Mouse (Mus musculus) kidney, postnatal 14 days (tissue): Measurements from ENCODE around the gene Scrg1.
"Not testable (repeated sequence)": the region's sequence is repeated elsewhere in the genome, so short reads cannot be mapped to it uniquely, and the experiment has no call there.

Source experiments
- DNase-seq: peaks from one replicate; pipeline ENCODE4 v3.0.0; 2022; ENCODE audit warnings: mixed read lengths

Scrg1 gene

GRCm38 (mm10) chr8:57457942-57458341, 2.2 kb downstream of the Scrg1 start:
- peak; percentile 16 for DNase-seq

GRCm38 (mm10) chr8:57462839-57463238, 7.1 kb downstream of the Scrg1 start:
- DNase-seq, result no peak

- no peak for DNase-seq
Measured at GRCm38 (mm10) chr8:57463757-57464156, 8.0 kb downstream of the Scrg1 start.

GRCm38 (mm10) chr8:57468624-57469023, 12.9 kb downstream of the Scrg1 start:
- peak; percentile 42 for DNase-seq

- no peak for DNase-seq
Measured at GRCm38 (mm10) chr8:57470863-57471262, 15.1 kb downstream of the Scrg1 start.

- no peak for DNase-seq
Measured at GRCm38 (mm10) chr8:57473751-57474150, 18.0 kb downstream of the Scrg1 start.

GRCm38 (mm10) chr8:57478406-57478805, 22.7 kb downstream of the Scrg1 start:
- no peak for DNase-seq

GRCm38 (mm10) chr8:57479700-57480099, 24.0 kb downstream of the Scrg1 start:
- no peak for DNase-seq

- DNase-seq, result no peak
Measured at GRCm38 (mm10) chr8:57480606-57481005, 24.9 kb downstream of the Scrg1 start.

GRCm38 (mm10) chr8:57486491-57487440, 31.0 kb downstream of the Scrg1 start:
- DNase-seq, result peak; percentile 52

- DNase-seq, result peak; percentile 98
Measured at GRCm38 (mm10) chr8:57487441-57488155, 31.9 kb downstream of the Scrg1 start, which contains the start of gene Sap30. Gene Sap30 (minus strand): TSS chr8:57487860.

- peak; percentile 78 for DNase-seq
Measured at GRCm38 (mm10) chr8:57488312-57488765, 32.6 kb downstream of the Scrg1 start.

GRCm38 (mm10) chr8:57489366-57489765, 33.6 kb downstream of the Scrg1 start:
- DNase-seq, result no peak

GRCm38 (mm10) chr8:57489896-57490295, 34.2 kb downstream of the Scrg1 start:
- peak; percentile 21 for DNase-seq

GRCm38 (mm10) chr8:57491873-57492272, 36.1 kb downstream of the Scrg1 start:
- no peak for DNase-seq

- DNase-seq, result no peak
Measured at GRCm38 (mm10) chr8:57498494-57498846, 42.7 kb downstream of the Scrg1 start.

GRCm38 (mm10) chr8:57498847-57499511, 43.3 kb downstream of the Scrg1 start:
- DNase-seq, result peak; percentile 47

- peak; percentile 56 for DNase-seq
Measured at GRCm38 (mm10) chr8:57503641-57504040, 47.9 kb downstream of the Scrg1 start.

- not testable (repeated sequence) for DNase-seq
Measured at GRCm38 (mm10) chr8:57505500-57505899, 49.8 kb downstream of the Scrg1 start.

GRCm38 (mm10) chr8:57507556-57508063, 51.9 kb downstream of the Scrg1 start:
- no peak for DNase-seq

GRCm38 (mm10) chr8:57508657-57509056, 52.9 kb downstream of the Scrg1 start:
- no peak for DNase-seq

- no peak for DNase-seq
Measured at GRCm38 (mm10) chr8:57510791-57511315, 55.1 kb downstream of the Scrg1 start.
